Mouse (Mus musculus) CH12.LX (cell line): ENCODE measurements at regions not wholly inside any gene's neighbourhood (a gene's known extent, or its start where the extent isn't known, plus 50 kb on each side); places are given as distances from the start of the nearest gene placed in this dataset.

ENCODE experiments used
- DNase-seq: peaks from one replicate; pipeline ENCODE4 v3.0.0-alpha.2; 2013; ENCODE audit errors: extremely low read depth
- H3K27ac ChIP-seq: 2 replicates; pipeline ENCODE4 v1.5.1; 2012; ENCODE audit warnings: low read depth, mild to moderate bottlenecking, control low read depth, moderate library complexity; ENCODE audit not compliant: insufficient read depth
- H3K27me3 ChIP-seq: replicated peaks from 2 replicates; pipeline ENCODE3; 2012; ENCODE audit warnings: inconsistent platforms
- H3K36me3 ChIP-seq, 2 experiments: replicated peaks in 1 of 2; 2 replicates each; pipeline versions ENCODE3 to v1.6.1; 2012; ENCODE audit warnings: inconsistent platforms in 1 of 2, low read length in 1 of 2, mild to moderate bottlenecking in 1 of 2, mixed read lengths in 1 of 2, moderate library complexity in 1 of 2; ENCODE audit not compliant: control insufficient read depth in 1 of 2, insufficient read depth in 1 of 2
- H3K4me1 ChIP-seq, 2 experiments: 2 replicates each; pipeline ENCODE4 v1.6.1; 2012; ENCODE audit warnings: inconsistent platforms in 1 of 2, moderate library complexity in 1 of 2; ENCODE audit not compliant: insufficient read depth in 2 of 2, control insufficient read depth in 1 of 2
- H3K4me2 ChIP-seq: 2 replicates; pipeline ENCODE4 v1.6.1; 2012; ENCODE audit warnings: low read depth, mild to moderate bottlenecking, control low read depth; ENCODE audit not compliant: poor library complexity, insufficient read depth, severe bottlenecking
- H3K4me3 ChIP-seq, 3 experiments: fragments of 150-350 bp in 1 of 3; sonication (generic) in 1 of 3; replicated peaks in 1 of 3; 2 replicates each; pipeline versions ENCODE3 to v1.5.1; 2011 to 2012; ENCODE audit warnings: low read depth in 2 of 3, low read length in 2 of 3, mild to moderate bottlenecking in 2 of 3, moderate library complexity in 2 of 3, control low read depth in 1 of 3, improper control_type of control experiment in 1 of 3, inconsistent platforms in 1 of 3, mixed read lengths in 1 of 3; ENCODE audit not compliant: poor library complexity in 1 of 3
- H3K79me2 ChIP-seq: replicated peaks from 2 replicates; pipeline ENCODE4 v1.6.1; 2012; ENCODE audit warnings: mild to moderate bottlenecking, moderate library complexity; ENCODE audit not compliant: control insufficient read depth, poor library complexity, insufficient read depth, severe bottlenecking; ENCODE audit errors: extremely low read depth
- H3K9ac ChIP-seq: 2 replicates; pipeline ENCODE4 v1.6.1; 2012; ENCODE audit warnings: low read depth, mild to moderate bottlenecking, control low read depth, moderate library complexity; ENCODE audit not compliant: insufficient read depth
- H3K9me3 ChIP-seq: replicated peaks from 2 replicates; pipeline ENCODE3; 2012; ENCODE audit warnings: low read length, inconsistent platforms, mixed read lengths
- BHLHE40 ChIP-seq: IDR thresholded peaks from 2 replicates; pipeline ENCODE4 v1.6.1; 2011; ENCODE audit warnings: mild to moderate bottlenecking, low read depth, low read length, improper control_type of control experiment
- CTCF ChIP-seq, 2 experiments: IDR thresholded peaks in 1 of 2; conservative IDR thresholded peaks in 1 of 2; 2 replicates each; pipeline ENCODE4 v1.5.1; 2011 to 2012; ENCODE audit warnings: low read depth in 2 of 2, low read length in 2 of 2, improper control_type of control experiment in 1 of 2, inconsistent platforms in 1 of 2, mild to moderate bottlenecking in 1 of 2, moderate library complexity in 1 of 2
- ELF1 ChIP-seq: IDR thresholded peaks from 2 replicates; pipeline ENCODE4 v1.6.1; 2014; ENCODE audit warnings: low read depth, mild to moderate bottlenecking, inconsistent platforms, low read length, improper control_type of control experiment
- EP300 ChIP-seq: IDR thresholded peaks from 2 replicates; pipeline ENCODE4 v1.6.1; 2011; ENCODE audit warnings: low read length, improper control_type of control experiment
- IRF4 ChIP-seq: IDR thresholded peaks from 2 replicates; pipeline ENCODE4 v1.6.1; 2014; ENCODE audit warnings: low read depth, mild to moderate bottlenecking, inconsistent platforms, low read length, improper control_type of control experiment
- JUND ChIP-seq: conservative IDR thresholded peaks from 2 replicates; pipeline ENCODE4 v1.6.1; 2011; ENCODE audit warnings: low read depth, low read length, improper control_type of control experiment
- MAFK ChIP-seq: IDR thresholded peaks from 2 replicates; pipeline ENCODE4 v1.6.1; 2011; ENCODE audit warnings: low read length, improper control_type of control experiment; ENCODE audit not compliant: insufficient replicate concordance
- MAZ ChIP-seq: IDR thresholded peaks from 2 replicates; pipeline ENCODE4 v1.6.1; 2012; ENCODE audit warnings: low read depth, mild to moderate bottlenecking, inconsistent platforms, low read length, improper control_type of control experiment, moderate library complexity
- NELFE ChIP-seq: IDR thresholded peaks from 2 replicates; pipeline ENCODE4 v1.6.1; 2011; ENCODE audit warnings: low read depth, low read length, improper control_type of control experiment
- NRF1 ChIP-seq: IDR thresholded peaks from 2 replicates; pipeline ENCODE4 v1.6.1; 2014; ENCODE audit warnings: low read depth, mild to moderate bottlenecking, inconsistent platforms, low read length, improper control_type of control experiment, moderate library complexity
- RCOR1 ChIP-seq: conservative IDR thresholded peaks from 2 replicates; pipeline ENCODE4 v1.6.1; 2012; ENCODE audit warnings: low read depth, mild to moderate bottlenecking, inconsistent platforms, low read length, improper control_type of control experiment
- TBP ChIP-seq: conservative IDR thresholded peaks from 2 replicates; pipeline ENCODE4 v1.6.1; 2011; ENCODE audit warnings: low read depth, low read length, improper control_type of control experiment
- TCF12 ChIP-seq: IDR thresholded peaks from 2 replicates; pipeline ENCODE4 v1.6.1; 2014; ENCODE audit warnings: low read depth, mild to moderate bottlenecking, inconsistent platforms, low read length, improper control_type of control experiment
- USF2 ChIP-seq: conservative IDR thresholded peaks from 2 replicates; pipeline ENCODE4 v1.6.1; 2011; ENCODE audit warnings: low read depth, low read length, improper control_type of control experiment
- ZC3H11A ChIP-seq: IDR thresholded peaks from 2 replicates; pipeline ENCODE4 v1.6.1; 2012; ENCODE audit warnings: low read depth, mild to moderate bottlenecking, inconsistent platforms, low read length, improper control_type of control experiment
- dilution Hi-C: fragments of 300-500 bp; cut with MboI; formaldehyde crosslinking; loops from 2 replicates; pipeline ENCODE4 v1.14.3; 2020; ENCODE audit warnings: low sequenced_read_pairs; ENCODE audit not compliant: extremely low pct_unique_long_range_greater_than_20kb, extremely low pct_ligation_motif_present
- in situ Hi-C: fragments of 300-500 bp; cut with MboI; formaldehyde crosslinking; loops from 3 replicates; pipeline ENCODE4 v1.14.3; 2019; ENCODE audit warnings: low sequenced_read_pairs, low pct_ligation_motif_present, low pct_unique_long_range_greater_than_20kb, mixed read lengths

- Histone ChIP-seq H3K27ac (no peak overlapping the region), H3K9me3 (no peaks in the 10 kb centered on the region), H3K79me2 (no peaks in the 10 kb centered on the region), H3K4me3 (no peak overlapping the region), H3K4me2 (no peak overlapping the region), H3K4me1 (no peaks in the 10 kb centered on the region), H3K9ac (no peak overlapping the region), H3K27me3 (peaks cover 34% of the 10 kb centered on the region), H3K36me3 (no peaks in the 10 kb centered on the region)
- dilution Hi-C loops, result no loop called here
- TF ChIP-seq EP300 (no peak), RCOR1 (no peak), ELF1 (no peak), ZC3H11A (no peak), NELFE (no peak), BHLHE40 (no peak), TCF12 (no peak)
- in situ Hi-C loops, result no loop called here
- no peak for DNase-seq
Measured at GRCm38 (mm10) chr9:48072592-48072991, 89.2 kb upstream of the Nxpe4 start.

DNA sequence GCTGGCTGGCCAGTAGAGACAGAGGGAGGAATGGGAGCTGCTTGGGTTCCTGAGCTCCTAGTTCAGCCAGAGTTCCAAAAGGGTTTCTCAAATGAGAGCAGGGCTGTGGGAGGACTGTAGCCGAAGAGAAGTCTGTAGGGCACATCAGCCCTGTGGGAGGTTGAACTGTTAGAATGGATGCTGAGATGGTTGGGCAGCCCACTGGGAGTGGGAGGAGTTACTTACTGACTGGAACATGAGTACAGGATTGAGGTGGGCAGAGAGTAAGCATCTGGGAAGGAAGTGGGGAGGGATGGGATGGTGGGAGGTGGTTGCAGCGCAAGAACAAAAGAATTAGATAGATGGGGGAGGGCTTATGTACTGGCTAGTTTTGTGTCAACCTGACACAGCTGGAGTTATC is 88.7 kb upstream of the Nxpe4 start:
- Histone ChIP-seq H3K4me3 (no peak overlapping the region), H3K27me3 (peaks cover 36% of the 10 kb centered on the region), H3K4me2 (no peak overlapping the region), H3K79me2 (no peaks in the 10 kb centered on the region), H3K4me1 (no peaks in the 10 kb centered on the region), H3K36me3 (no peaks in the 10 kb centered on the region), H3K27ac (no peak overlapping the region), H3K9me3 (no peaks in the 10 kb centered on the region), H3K9ac (no peak overlapping the region)
- no peak for DNase-seq
- dilution Hi-C loops, result no loop called here
- in situ Hi-C loops, result no loop called here
- TF ChIP-seq JUND, result no peak
- no peak for TF ChIP-seq CTCF (conservative IDR thresholded peaks at IDR 0.05 in 1 of 2, IDR thresholded peaks at IDR 0.05 in 1 of 2; ENCODE audit: low read depth in 2 of 2, low read length in 2 of 2)
- no peak for TF ChIP-seq IRF4
- TF ChIP-seq NRF1, result no peak
- no peak for TF ChIP-seq USF2
- TF ChIP-seq NELFE, result no peak
- TF ChIP-seq TBP, result no peak
- TF ChIP-seq MAZ, result no peak

- in situ Hi-C loops, result no loop called here
- no peak overlapping the region for H3K4me3 ChIP-seq
- no peaks in the 10 kb centered on the region for H3K4me1 ChIP-seq
- no peak for TF ChIP-seq ELF1
- no peak for TF ChIP-seq MAFK
- no peak for TF ChIP-seq IRF4
- TF ChIP-seq, all 38 proteins: peak for 0
- no peak for DNase-seq
- Histone ChIP-seq H3K79me2 (no peaks in the 10 kb centered on the region), H3K27me3 (peaks cover 48% of the 10 kb centered on the region), H3K36me3 (no peaks in the 10 kb centered on the region), H3K4me2 (no peak overlapping the region), H3K9ac (no peak overlapping the region), H3K9me3 (no peaks in the 10 kb centered on the region), H3K27ac (no peak overlapping the region)
- dilution Hi-C loops, result no loop called here
Measured at GRCm38 (mm10) chr9:48075661-48076240, 86.1 kb upstream of the Nxpe4 start.
